Mouse (Mus musculus) megakaryocyte, embryonic 14.5 days (primary cell): ENCODE data around the gene Ldb2.

ENCODE experiments used
- FLI1 ChIP-seq: IDR thresholded peaks from 2 replicates; pipeline ENCODE4 v1.6.1; 2012; ENCODE audit warnings: low read length, inconsistent platforms, mixed read lengths
- GATA1 ChIP-seq: IDR thresholded peaks from 3 replicates; pipeline ENCODE4 v1.6.1; 2012; ENCODE audit warnings: mixed read lengths, low read length, inconsistent platforms, borderline replicate concordance

GRCm38 (mm10) chr5:44483426-44484106, 315.9 kb downstream of the Ldb2 start:
- TF ChIP-seq FLI1, result no peak
- TF ChIP-seq GATA1, result no peak
